Mouse (Mus musculus): ENCODE measurements around the gene Trim65. TPM values are rescaled to one million over a fixed set of nuclear protein-coding genes. Genes with fewer than 3 reads are reported as not detected.
A peak's percentile ranks its signal among the peaks of the same experiment; 100 is the strongest.

Trim65 gene
- polyA plus RNA-seq, 1 experiment from 2014 or later, result 0.97 TPM

GRCm38 (mm10) chr11:116106963-116107776, 23.8 kb downstream of the Trim65 start:
- Histone ChIP-seq H3K9ac (ENCODE audit: low read length) (no peak overlapping the region), H3K4me2 (ENCODE audit: low read length) (no peak overlapping the region), H3K9me3 (replicated peaks; ENCODE audit: control insufficient read depth, low read length) (no peaks in the 10 kb centered on the region), H3K27me3 (replicated peaks; ENCODE audit: control insufficient read depth, insufficient read depth, low read length) (peaks cover 60% of the 10 kb centered on the region), H3K4me3 (ENCODE audit: low read depth, low read length) (0 out of 2 replicates have a peak overlapping the region, but pooled peaks have one; percentile 4), H3K27ac (ENCODE audit: low read depth, low read length) (no peak overlapping the region), H3K36me3 (ENCODE audit: control insufficient read depth, insufficient read depth, low read length) (no peaks in the 10 kb centered on the region), H3K4me1 (ENCODE audit: control insufficient read depth, insufficient read depth, low read length) (peaks cover 12% of the 10 kb centered on the region)
- 17% methylated on average over 14 of the region's 14 CpGs for WGBS
- ATAC-seq (no peak), DNase-seq (ENCODE audit: low spot score) (no peak)

GRCm38 (mm10) chr11:116106154-116106962, 24.6 kb downstream of the Trim65 start:
- Histone ChIP-seq H3K4me2 (ENCODE audit: low read length) (no peak overlapping the region), H3K4me1 (ENCODE audit: control insufficient read depth, insufficient read depth, low read length) (peaks cover 12% of the 10 kb centered on the region), H3K4me3 (ENCODE audit: low read depth, low read length) (no peak overlapping the region), H3K27ac (ENCODE audit: low read depth, low read length) (no peak overlapping the region), H3K27me3 (replicated peaks; ENCODE audit: control insufficient read depth, insufficient read depth, low read length) (peaks cover 54% of the 10 kb centered on the region), H3K36me3 (ENCODE audit: control insufficient read depth, insufficient read depth, low read length) (no peaks in the 10 kb centered on the region), H3K9ac (ENCODE audit: low read length) (no peak overlapping the region), H3K9me3 (replicated peaks; ENCODE audit: control insufficient read depth, low read length) (no peaks in the 10 kb centered on the region)
- 31% methylated on average over 32 of the region's 32 CpGs for WGBS
- ATAC-seq (no peak), DNase-seq (ENCODE audit: low spot score) (no peak)

GRCm38 (mm10) chr11:116105065-116105464, 25.9 kb downstream of the Trim65 start:
- H3K4me1 ChIP-seq (ENCODE audit: control insufficient read depth, insufficient read depth, low read length), result peaks cover 12% of the 10 kb centered on the region

GRCm38 (mm10) chr11:116104006-116104646, 26.8 kb downstream of the Trim65 start:
- no peaks in the 10 kb centered on the region for H3K36me3 ChIP-seq (ENCODE audit: control insufficient read depth, insufficient read depth, low read length)
- ATAC-seq, result no peak
- H3K9me3 ChIP-seq (replicated peaks; ENCODE audit: control insufficient read depth, low read length), result no peaks in the 10 kb centered on the region
- H3K4me2 ChIP-seq (ENCODE audit: low read length), result no peak overlapping the region
- no peak overlapping the region; the same call in 1 of the 2 replicates for H3K27ac ChIP-seq (ENCODE audit: low read depth, low read length)
- peaks cover 10% of the 10 kb centered on the region; the same call in 1 of the 2 replicates for H3K4me1 ChIP-seq (ENCODE audit: control insufficient read depth, insufficient read depth, low read length)
- H3K9ac ChIP-seq (ENCODE audit: low read length), result no peak overlapping the region
- 43% methylated on average over 14 of the region's 14 CpGs for WGBS
- H3K4me3 ChIP-seq (ENCODE audit: low read depth, low read length), result no peak overlapping the region
- DNase-seq (ENCODE audit: low spot score), result no peak
- H3K27me3 ChIP-seq (replicated peaks; ENCODE audit: control insufficient read depth, insufficient read depth, low read length), result peaks cover 33% of the 10 kb centered on the region

More at GRCm38 (mm10) chr11:116105065-116105464, 25.9 kb downstream of the Trim65 start:
- H3K4me2 ChIP-seq (ENCODE audit: low read length), result no peak overlapping the region
- H3K27me3 ChIP-seq (replicated peaks; ENCODE audit: control insufficient read depth, insufficient read depth, low read length), result peaks cover 42% of the 10 kb centered on the region
- no peaks in the 10 kb centered on the region for H3K9me3 ChIP-seq (replicated peaks; ENCODE audit: control insufficient read depth, low read length)
- no peak overlapping the region for H3K27ac ChIP-seq (ENCODE audit: low read depth, low read length)
- H3K36me3 ChIP-seq (ENCODE audit: control insufficient read depth, insufficient read depth, low read length), result no peaks in the 10 kb centered on the region
- H3K4me3 ChIP-seq (ENCODE audit: low read depth, low read length), result no peak overlapping the region
- DNase-seq (ENCODE audit: low spot score) (no peak), ATAC-seq (no peak)
- WGBS, result 95% methylated on average over 2 of the region's 2 CpGs
- H3K9ac ChIP-seq (ENCODE audit: low read length), result no peak overlapping the region

GRCm38 (mm10) chr11:116103572-116103971, 27.4 kb downstream of the Trim65 start:
- Histone ChIP-seq H3K4me1 (ENCODE audit: control insufficient read depth, insufficient read depth, low read length) (peaks cover 10% of the 10 kb centered on the region; the same call in 1 of the 2 replicates), H3K27ac (ENCODE audit: low read depth, low read length) (no peak overlapping the region), H3K4me3 (ENCODE audit: low read depth, low read length) (no peak overlapping the region), H3K36me3 (ENCODE audit: control insufficient read depth, insufficient read depth, low read length) (no peaks in the 10 kb centered on the region), H3K27me3 (replicated peaks; ENCODE audit: control insufficient read depth, insufficient read depth, low read length) (peaks cover 28% of the 10 kb centered on the region), H3K9ac (ENCODE audit: low read length) (no peak overlapping the region), H3K9me3 (replicated peaks; ENCODE audit: control insufficient read depth, low read length) (no peaks in the 10 kb centered on the region), H3K4me2 (ENCODE audit: low read length) (no peak overlapping the region)
- WGBS, result 81% methylated on average over 12 of the region's 12 CpGs
- no peak for DNase-seq (ENCODE audit: low spot score)
- ATAC-seq, result no peak

GRCm38 (mm10) chr11:116102472-116102871, 28.5 kb downstream of the Trim65 start:
- Histone ChIP-seq H3K4me3 (ENCODE audit: low read depth, low read length) (no peak overlapping the region), H3K9ac (ENCODE audit: low read length) (no peak overlapping the region; the same call in 1 of the 2 replicates), H3K27ac (ENCODE audit: low read depth, low read length) (peak overlapping the region; percentile 45), H3K4me2 (ENCODE audit: low read length) (peak overlapping the region; percentile 23; the same call in 1 of the 2 replicates), H3K27me3 (replicated peaks; ENCODE audit: control insufficient read depth, insufficient read depth, low read length) (peaks cover 16% of the 10 kb centered on the region), H3K36me3 (ENCODE audit: control insufficient read depth, insufficient read depth, low read length) (no peaks in the 10 kb centered on the region), H3K9me3 (replicated peaks; ENCODE audit: control insufficient read depth, low read length) (no peaks in the 10 kb centered on the region), H3K4me1 (ENCODE audit: control insufficient read depth, insufficient read depth, low read length) (peaks cover 10% of the 10 kb centered on the region; the same call in 1 of the 2 replicates)
- 42% methylated on average over 3 of the region's 4 CpGs for WGBS
- DNase-seq (ENCODE audit: low spot score) (peak; percentile 56), ATAC-seq (peak; percentile 18; the same call in 1 of the 2 replicates)

- whole genome bisulfite sequencing, result under 1% methylated on average over 11 of the region's 11 CpGs
- Histone ChIP-seq H3K9ac (ENCODE audit: low read length) (no peak overlapping the region), H3K27ac (ENCODE audit: low read depth, low read length) (peak overlapping the region; percentile 45), H3K36me3 (ENCODE audit: control insufficient read depth, insufficient read depth, low read length) (no peaks in the 10 kb centered on the region), H3K9me3 (replicated peaks; ENCODE audit: control insufficient read depth, low read length) (no peaks in the 10 kb centered on the region), H3K4me2 (ENCODE audit: low read length) (peak overlapping the region; percentile 23; the same call in 1 of the 2 replicates), H3K27me3 (replicated peaks; ENCODE audit: control insufficient read depth, insufficient read depth, low read length) (peaks cover 11% of the 10 kb centered on the region), H3K4me1 (ENCODE audit: control insufficient read depth, insufficient read depth, low read length) (peaks cover 10% of the 10 kb centered on the region; the same call in 1 of the 2 replicates), H3K4me3 (ENCODE audit: low read depth, low read length) (no peak overlapping the region)
- ATAC-seq (peak; percentile 80), DNase-seq (ENCODE audit: low spot score) (peak; percentile 83)
These were observed 29.0 kb downstream of the Trim65 start for GRCm38 (mm10) chr11:116101931-116102381.

- Histone ChIP-seq H3K4me2 (ENCODE audit: low read length) (no peak overlapping the region), H3K9ac (ENCODE audit: low read length) (no peak overlapping the region), H3K36me3 (ENCODE audit: control insufficient read depth, insufficient read depth, low read length) (no peaks in the 10 kb centered on the region), H3K4me3 (ENCODE audit: low read depth, low read length) (no peak overlapping the region), H3K27me3 (replicated peaks; ENCODE audit: control insufficient read depth, insufficient read depth, low read length) (0 out of 2 replicates have a peak, but pooled peaks cover 3% of the 10 kb centered on the region), H3K27ac (ENCODE audit: low read depth, low read length) (no peak overlapping the region), H3K4me1 (ENCODE audit: control insufficient read depth, insufficient read depth, low read length) (peaks cover 10% of the 10 kb centered on the region; the same call in 1 of the 2 replicates), H3K9me3 (replicated peaks; ENCODE audit: control insufficient read depth, low read length) (0 out of 2 replicates have a peak, but pooled peaks cover 4% of the 10 kb centered on the region)
- DNase-seq (ENCODE audit: low spot score) (no peak), ATAC-seq (no peak)
- 84% methylated on average over 7 of the region's 7 CpGs for WGBS
These were observed 30.1 kb downstream of the Trim65 start for GRCm38 (mm10) chr11:116100839-116101238.

Data from forebrain, embryonic 14.5 days (tissue).